Mouse (Mus musculus): Measurements from ENCODE around the gene Methig1.
A peak's percentile ranks its signal among the peaks of the same experiment; 100 is the strongest.

The Methig1 gene

DNA sequence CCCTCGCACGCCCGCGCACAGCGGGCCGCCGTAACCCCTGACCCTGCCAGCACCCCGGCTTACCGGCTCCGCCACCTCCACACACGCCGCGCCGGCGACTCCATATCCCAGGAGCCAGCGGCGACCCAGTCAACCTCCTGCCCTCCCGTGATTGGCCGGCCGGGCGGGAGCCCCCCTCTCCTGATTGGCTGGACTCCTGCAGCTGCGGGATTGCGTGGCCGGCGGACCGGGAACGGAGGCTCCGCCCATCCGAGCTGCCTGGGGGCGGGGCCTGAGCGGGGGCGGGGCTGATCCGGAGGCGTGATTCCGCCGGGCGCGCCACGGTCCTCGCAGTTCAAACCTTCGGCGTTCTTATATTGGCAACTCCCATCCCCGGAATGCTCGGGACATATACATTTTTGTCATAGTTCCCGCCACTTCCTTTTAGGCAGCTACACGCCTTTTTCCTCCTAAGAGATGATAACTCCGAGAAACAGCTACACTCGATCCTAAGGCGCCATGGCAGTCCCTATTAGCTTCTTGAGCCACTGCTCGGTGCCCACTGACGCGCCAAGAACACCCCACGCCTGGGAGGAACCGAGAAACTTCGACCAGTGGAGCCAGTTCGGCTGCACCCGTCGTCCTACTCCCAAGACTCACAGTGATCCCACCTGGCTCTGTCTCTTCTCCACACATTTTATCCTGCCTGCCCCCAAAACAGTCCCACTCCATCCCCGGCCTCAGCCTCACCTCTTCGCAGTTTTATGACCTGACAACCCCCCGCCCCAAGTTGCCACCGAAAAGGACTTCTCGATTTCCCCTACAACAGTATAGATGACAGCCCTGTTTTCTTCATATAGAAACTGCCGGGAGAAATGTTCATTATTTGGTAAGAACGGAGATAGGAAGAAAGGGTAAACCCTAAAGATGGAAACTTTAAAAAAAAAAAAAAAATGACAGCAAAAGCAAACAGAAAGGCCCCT, 70.2 kb downstream of the Methig1 start:
- peak; percentile 93 to 96 for DNase-seq (ENCODE audit: low spot score in 2 of 2)

DNA sequence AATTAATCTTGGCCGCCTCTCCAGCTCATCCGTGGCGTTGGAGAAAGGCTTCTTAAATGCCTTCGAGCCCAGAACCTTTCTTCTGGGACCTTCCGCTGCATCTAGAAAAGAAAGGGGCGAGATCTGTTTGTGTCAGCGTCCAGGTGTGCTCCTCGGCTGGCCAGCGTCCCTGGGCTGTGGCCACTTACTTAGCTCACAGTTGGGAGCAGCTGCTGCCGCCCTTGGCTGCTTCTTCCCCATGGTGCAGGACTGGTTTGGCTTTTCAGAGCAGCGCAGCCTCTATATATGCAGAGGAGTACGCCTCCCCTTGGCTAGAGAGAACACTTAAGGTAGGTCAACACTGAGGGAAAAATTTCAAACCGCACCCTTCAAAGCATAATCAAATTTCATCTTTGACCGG, 71.0 kb downstream of the Methig1 start:
- no peak for DNase-seq (ENCODE audit: low spot score in 2 of 2)

DNA sequence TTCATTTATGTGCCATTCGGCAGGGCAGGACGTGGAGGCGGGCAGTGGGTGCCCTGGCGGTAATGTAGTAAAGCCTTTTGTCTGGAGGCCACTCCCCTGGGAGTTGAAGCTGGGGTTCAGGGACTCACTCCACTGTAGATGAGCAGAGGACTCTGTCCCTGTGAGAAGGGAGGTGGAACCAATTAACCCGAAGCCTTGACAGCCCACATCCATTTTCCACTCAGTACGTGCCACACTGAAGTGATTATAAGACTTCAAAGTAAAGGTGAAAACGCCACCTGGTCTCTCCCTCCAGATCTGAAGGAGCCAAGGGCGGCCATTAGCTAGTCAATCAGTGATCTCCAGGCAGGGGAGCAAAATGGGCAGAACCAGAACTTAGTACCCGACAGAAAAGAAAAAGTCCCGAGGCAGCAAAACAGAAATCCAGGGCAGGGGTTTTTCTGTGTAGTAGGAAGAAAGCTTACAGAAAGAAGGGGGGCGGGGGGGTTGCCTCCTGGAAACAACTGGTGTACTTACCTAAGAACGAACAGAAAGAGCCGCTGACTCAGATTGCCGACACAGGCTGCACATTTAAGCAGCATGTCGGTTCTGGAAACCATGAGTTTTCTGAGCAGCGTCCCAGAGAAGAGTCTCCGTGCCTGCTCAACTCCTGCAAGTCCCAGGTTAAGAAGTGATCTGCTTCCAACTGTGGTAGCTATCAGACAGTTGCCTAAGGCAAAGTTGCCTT, 71.6 kb downstream of the Methig1 start, which contains the start of gene Slc11a2:
Gene Slc11a2 (minus strand): TSS at position 677 of the 727 bp plus-strand sequence.
- DNase-seq (ENCODE audit: low spot score in 2 of 2), result no peak

DNA sequence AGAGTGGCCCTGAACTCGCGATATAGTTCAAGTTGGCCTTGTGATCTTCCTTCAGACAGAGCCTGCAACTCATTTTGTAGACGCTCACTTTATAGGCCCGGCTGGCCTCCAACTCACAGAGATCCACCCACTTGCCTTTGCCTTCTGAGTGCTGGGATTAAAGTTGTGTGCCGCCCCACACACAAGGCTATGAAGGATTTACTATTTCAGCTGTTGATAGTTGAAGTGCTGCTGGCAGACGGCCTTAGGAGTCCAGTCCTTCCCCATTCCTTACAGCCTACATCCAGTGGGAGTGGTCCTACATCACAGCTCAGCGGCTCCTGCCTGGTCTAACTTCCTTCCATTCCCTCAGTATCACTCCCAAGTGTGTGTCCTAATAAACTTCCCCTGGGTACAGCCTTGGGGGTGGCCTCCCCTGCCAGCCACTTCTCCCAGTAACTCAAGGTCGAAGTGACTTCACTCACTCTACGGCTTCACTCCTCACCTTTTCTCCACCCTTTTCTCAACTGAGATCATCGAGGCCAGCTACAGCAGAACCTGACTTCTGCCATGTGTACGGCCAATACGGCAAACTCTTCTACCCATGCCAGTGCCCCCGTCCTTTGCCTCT, 75.5 kb downstream of the Methig1 start:
- no peak for DNase-seq (ENCODE audit: low spot score in 2 of 2)

DNA sequence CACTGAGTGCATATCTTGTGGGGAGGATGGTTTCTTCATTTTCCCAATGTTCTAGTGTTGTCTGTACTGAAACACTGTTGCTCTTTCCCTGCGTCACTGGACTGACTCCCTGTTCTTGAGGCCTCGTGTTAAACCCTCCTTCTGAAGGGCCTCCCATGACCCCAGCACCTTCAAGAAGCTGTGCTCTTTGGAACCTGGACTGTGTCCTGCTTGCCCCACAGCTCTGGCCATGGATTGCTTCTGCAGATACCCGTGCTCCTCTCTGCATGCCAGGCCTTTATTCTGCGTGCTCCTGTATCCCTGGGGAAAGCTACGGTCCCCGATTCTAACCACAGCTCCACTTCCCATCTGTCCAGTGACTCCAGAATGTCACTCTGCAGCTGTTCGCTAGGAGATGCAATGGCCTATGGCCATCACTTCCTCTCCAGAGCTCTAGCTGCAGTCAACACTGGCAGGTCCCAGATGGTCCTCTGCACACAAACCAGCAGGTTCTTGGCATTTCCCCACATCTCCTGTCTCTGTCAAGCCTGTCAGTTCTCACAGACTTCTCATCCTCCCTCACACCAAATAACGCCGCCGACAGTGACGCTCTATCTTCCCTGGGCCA, 77.1 kb downstream of the Methig1 start:
- peak in 1 of 2 experiments; percentile 66 for DNase-seq (ENCODE audit: low spot score in 2 of 2)

DNA sequence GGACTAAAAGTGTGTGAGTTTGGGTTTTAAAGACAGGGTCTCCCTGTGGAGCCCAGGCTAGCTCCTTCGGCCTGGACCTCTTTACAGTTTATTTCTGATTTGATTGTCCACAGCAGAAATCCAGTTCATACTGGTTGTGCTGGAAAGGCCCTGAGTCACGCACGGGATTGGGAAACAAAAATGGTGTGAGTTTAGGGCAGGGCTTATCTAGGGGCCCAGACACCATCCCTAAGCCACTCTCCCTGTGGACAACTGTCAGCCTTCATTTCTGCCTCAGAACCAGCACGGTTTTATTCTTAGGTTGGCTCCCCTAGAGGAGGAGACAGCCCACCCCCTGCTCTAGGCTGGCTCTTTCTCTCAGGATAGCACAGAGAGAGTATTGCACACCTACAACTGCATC, 80.3 kb downstream of the Methig1 start:
- no peak for DNase-seq (ENCODE audit: low spot score in 2 of 2)
